Mouse (Mus musculus) spleen, adult 2 months (tissue): ENCODE measurements around the gene Ccdc130. TPM values are rescaled to one million over a fixed set of nuclear protein-coding genes. Genes with fewer than 3 reads are reported as not detected.
A peak's percentile ranks its signal among the peaks of the same experiment; 100 is the strongest.

Experiments
- DNase-seq, 2 experiments: peaks; one replicate each; pipeline versions ENCODE4 v3.0.0 to v3.0.0-alpha.2; 2012 to 2021; ENCODE audit warnings: low spot score in 2 of 2, low read depth in 1 of 2
- H3K27ac ChIP-seq: fragments of 200-500 bp; 2 replicates; pipeline ENCODE4 v1.5.1; 2012; ENCODE audit warnings: low read length, inconsistent platforms; ENCODE audit not compliant: insufficient read depth
- H3K27me3 ChIP-seq: fragments of 200-500 bp; 2 replicates; pipeline ENCODE4 v1.6.1; 2012; ENCODE audit warnings: mild to moderate bottlenecking, moderate library complexity, low read length, inconsistent platforms; ENCODE audit not compliant: control insufficient read depth, insufficient read depth
- H3K36me3 ChIP-seq: fragments of 200-500 bp; 2 replicates; pipeline ENCODE4 v1.6.1; 2012; ENCODE audit warnings: mild to moderate bottlenecking, low read length, inconsistent platforms; ENCODE audit not compliant: control insufficient read depth, insufficient read depth
- H3K4me1 ChIP-seq: fragments of 200-500 bp; 2 replicates; pipeline ENCODE4 v1.6.1; 2011; ENCODE audit warnings: inconsistent platforms; ENCODE audit not compliant: control insufficient read depth, insufficient read depth, insufficient read length
- H3K4me3 ChIP-seq: fragments of 200-500 bp; 2 replicates; pipeline ENCODE4 v1.5.1; 2011; ENCODE audit warnings: mild to moderate bottlenecking, inconsistent platforms; ENCODE audit not compliant: insufficient read depth, insufficient read length; ENCODE audit errors: extremely low read depth
- CTCF ChIP-seq: fragments of 200-500 bp; IDR thresholded peaks from 2 replicates; pipeline ENCODE4 v1.5.1; 2011; ENCODE audit warnings: mild to moderate bottlenecking, inconsistent platforms; ENCODE audit not compliant: insufficient read depth, insufficient read length, insufficient replicate concordance; ENCODE audit errors: extremely low read depth
- POLR2A ChIP-seq: fragments of 200-500 bp; IDR thresholded peaks from 2 replicates; pipeline ENCODE4 v1.6.1; 2011; ENCODE audit warnings: low read depth, low read length, inconsistent platforms
- WGBS: fragments of 180-500 bp; shearing (Covaris S2); methylation state at CpG from one replicate; pipeline ENCODE4 v1.1.7; 2018; 5-methylcytosine and 5-hydroxymethylcytosine counted together
- polyA plus RNA-seq: library from polyadenylated mRNA; depleted of rRNA; stranded (reverse); fragments of >200 nt; gene quantifications from 2 replicates; pipeline ENCODE4 v1.2.3, GENCODE M21; 2012

The Ccdc130 gene
- polyA plus RNA-seq, 1 experiment, result 27.1 TPM

GRCm38 (mm10) chr8:84237542-84238229 lies 32.5 kb downstream of the Ccdc130 start:
- peaks cover 2% of the 10 kb centered on the region; the same call in 1 of the 2 replicates for H3K4me1 ChIP-seq
- TF ChIP-seq CTCF, result no peak
- no peak for TF ChIP-seq POLR2A
- H3K27ac ChIP-seq, result peak overlapping the region; percentile 60
- H3K27me3 ChIP-seq, result no peaks in the 10 kb centered on the region
- WGBS, result 19% methylated on average over 19 of the region's 19 CpGs
- no peak for DNase-seq
- no peaks in the 10 kb centered on the region for H3K36me3 ChIP-seq
- peak overlapping the region; percentile 64 for H3K4me3 ChIP-seq

- peak within 1 kb of the TSS; percentile 65 for H3K4me3 ChIP-seq
- no peaks in the 10 kb centered on the region for H3K27me3 ChIP-seq
- peak within 1 kb of the TSS; percentile 60 for H3K27ac ChIP-seq
- WGBS, result under 1% methylated on average over 35 of the region's 35 CpGs
- H3K4me1 ChIP-seq, result peaks cover 2% of the 10 kb centered on the region; the same call in 1 of the 2 replicates
- no peaks in the 10 kb centered on the region for H3K36me3 ChIP-seq
- DNase-seq, result peak; percentile 90 to 98
- TF ChIP-seq CTCF (no peak), POLR2A (peak; percentile 25; the same call in 1 of the 2 replicates)
Measured at GRCm38 (mm10) chr8:84236998-84237473, 33.1 kb downstream of the Ccdc130 start, which contains the start of gene Zswim4. Gene Zswim4, minus strand, starts transcription at chr8:84237055.

- DNase-seq, result no peak
- Histone ChIP-seq H3K27ac (no peak overlapping the region), H3K36me3 (peaks cover 2% of the 10 kb centered on the region; the same call in 1 of the 2 replicates), H3K4me3 (peak overlapping the region; percentile 65), H3K27me3 (no peaks in the 10 kb centered on the region), H3K4me1 (peaks cover 2% of the 10 kb centered on the region; the same call in 1 of the 2 replicates)
- WGBS, result 1% methylated on average over 22 of the region's 30 CpGs
- TF ChIP-seq CTCF (no peak), POLR2A (no peak)
Measured at GRCm38 (mm10) chr8:84236410-84236997, 33.7 kb downstream of the Ccdc130 start.

- TF ChIP-seq CTCF (no peak), POLR2A (no peak)
- Histone ChIP-seq H3K36me3 (peaks cover 2% of the 10 kb centered on the region), H3K27me3 (no peaks in the 10 kb centered on the region), H3K4me1 (peaks cover 2% of the 10 kb centered on the region; the same call in 1 of the 2 replicates), H3K27ac (no peak overlapping the region), H3K4me3 (peak overlapping the region; percentile 65)
- WGBS, result 13% methylated on average over 10 of the region's 10 CpGs
- no peak for DNase-seq
Measured at GRCm38 (mm10) chr8:84235746-84236409, 34.3 kb downstream of the Ccdc130 start.

- Histone ChIP-seq H3K4me1 (peaks cover 2% of the 10 kb centered on the region; the same call in 1 of the 2 replicates), H3K27ac (no peak overlapping the region), H3K4me3 (no peak overlapping the region), H3K27me3 (no peaks in the 10 kb centered on the region), H3K36me3 (peaks cover 10% of the 10 kb centered on the region)
- DNase-seq, result no peak
- TF ChIP-seq POLR2A (no peak), CTCF (no peak)
- 83% methylated on average over 2 of the region's 2 CpGs for WGBS
Measured at GRCm38 (mm10) chr8:84233055-84233454, 37.1 kb downstream of the Ccdc130 start.

GRCm38 (mm10) chr8:84230735-84231134 lies 39.4 kb downstream of the Ccdc130 start:
- no peak for TF ChIP-seq POLR2A
- TF ChIP-seq CTCF, result no peak
- Histone ChIP-seq H3K4me3 (no peak overlapping the region), H3K27ac (no peak overlapping the region), H3K4me1 (no peaks in the 10 kb centered on the region), H3K36me3 (peaks cover 16% of the 10 kb centered on the region), H3K27me3 (no peaks in the 10 kb centered on the region)
- no peak for DNase-seq
- 79% methylated on average over 17 of the region's 17 CpGs for WGBS
